Mouse (Mus musculus) embryonic facial prominence, embryonic 13.5 days (tissue): ENCODE data around the gene Dixdc1. TPM values are rescaled to one million over a fixed set of nuclear protein-coding genes. Genes with fewer than 3 reads are reported as not detected.

Experiments used
- ATAC-seq: fragments of 200-750 bp; cut with Nextera tagmentation; 2 replicates; pipeline ENCODE4 v1.8.0; 2017; ENCODE audit warnings: low read depth; ENCODE audit not compliant: insufficient number of reproducible peaks, insufficient read depth, low FRiP score, low TSS enrichment
- H3K27ac ChIP-seq: fragments of 300-500 bp; sonication (generic); 2 replicates; pipeline ENCODE4 v1.5.1; 2015; ENCODE audit warnings: moderate library complexity, mild to moderate bottlenecking, inconsistent platforms
- H3K27me3 ChIP-seq: fragments of 300-500 bp; sonication (generic); 2 replicates; pipeline ENCODE4 v1.6.1; 2015; ENCODE audit warnings: mild to moderate bottlenecking, inconsistent platforms
- H3K36me3 ChIP-seq: fragments of 300-500 bp; sonication (generic); 2 replicates; pipeline ENCODE4 v1.6.1; 2015; ENCODE audit warnings: mild to moderate bottlenecking, inconsistent platforms
- H3K4me1 ChIP-seq: fragments of 300-500 bp; sonication (generic); 2 replicates; pipeline ENCODE4 v1.6.1; 2015; ENCODE audit warnings: inconsistent platforms
- H3K4me2 ChIP-seq: fragments of 300-500 bp; sonication (generic); 2 replicates; pipeline ENCODE4 v1.6.1; 2015; ENCODE audit warnings: moderate library complexity, mild to moderate bottlenecking, inconsistent platforms
- H3K4me3 ChIP-seq: fragments of 300-500 bp; sonication (generic); 2 replicates; pipeline ENCODE4 v1.5.1; 2015; ENCODE audit warnings: mild to moderate bottlenecking, inconsistent platforms
- H3K9ac ChIP-seq: fragments of 300-500 bp; sonication (generic); 2 replicates; pipeline ENCODE4 v1.6.1; 2015; ENCODE audit warnings: mild to moderate bottlenecking, inconsistent platforms
- H3K9me3 ChIP-seq: fragments of 300-500 bp; sonication (generic); 2 replicates; pipeline ENCODE4 v1.6.1; 2016; ENCODE audit warnings: inconsistent platforms
- WGBS: fragments of 180-500 bp; shearing (Covaris S2); methylation state at CpG from one replicate; pipeline ENCODE4 v1.1.7; 2015; ENCODE audit warnings: mixed read lengths; 5-methylcytosine and 5-hydroxymethylcytosine counted together
- polyA plus RNA-seq: library from polyadenylated mRNA; unstranded; fragments of >200 nt; fragmentation: Nextera tagmentation; extraction: Ambion mirVana; gene quantifications from 2 replicates; pipeline ENCODE4 v1.2.1, GENCODE M21; 2015

Dixdc1 gene
- polyA plus RNA-seq, 1 experiment from 2014 or later, result 23.3 TPM

GRCm38 (mm10) chr9:50740867-50741784, 1.8 kb upstream of the Dixdc1 start:
- Histone ChIP-seq H3K4me2 (no peak overlapping the region), H3K27me3 (peaks cover 4% of the 10 kb centered on the region; the same call in 1 of the 2 replicates), H3K9ac (no peak overlapping the region), H3K27ac (no peak overlapping the region), H3K9me3 (no peaks in the 10 kb centered on the region), H3K4me1 (peaks cover 14% of the 10 kb centered on the region), H3K36me3 (no peaks in the 10 kb centered on the region), H3K4me3 (no peak overlapping the region)
- ATAC-seq, result no peak
- 75% methylated on average over 14 of the region's 14 CpGs for WGBS

GRCm38 (mm10) chr9:50734989-50735388, 4.3 kb downstream of the Dixdc1 start:
- no peak for ATAC-seq
- H3K27me3 ChIP-seq, result no peaks in the 10 kb centered on the region
- H3K4me2 ChIP-seq, result peak overlapping the region; percentile 29; the same call in 1 of the 2 replicates
- H3K9me3 ChIP-seq, result no peaks in the 10 kb centered on the region
- peaks cover 10% of the 10 kb centered on the region for H3K4me1 ChIP-seq
- 2% methylated on average over 9 of the region's 9 CpGs for WGBS
- no peak overlapping the region for H3K4me3 ChIP-seq
- no peak overlapping the region for H3K9ac ChIP-seq
- no peak overlapping the region for H3K27ac ChIP-seq
- H3K36me3 ChIP-seq, result no peaks in the 10 kb centered on the region

GRCm38 (mm10) chr9:50732560-50732959, 6.8 kb downstream of the Dixdc1 start:
- no peaks in the 10 kb centered on the region for H3K27me3 ChIP-seq
- no peak overlapping the region for H3K9ac ChIP-seq
- H3K4me1 ChIP-seq, result peaks cover 5% of the 10 kb centered on the region; the same call in 1 of the 2 replicates
- H3K27ac ChIP-seq, result no peak overlapping the region
- no peaks in the 10 kb centered on the region for H3K36me3 ChIP-seq
- no peak for ATAC-seq
- WGBS, result 35% methylated on average over 4 of the region's 4 CpGs
- H3K4me3 ChIP-seq, result no peak overlapping the region
- no peak overlapping the region for H3K4me2 ChIP-seq
- no peaks in the 10 kb centered on the region for H3K9me3 ChIP-seq

GRCm38 (mm10) chr9:50729600-50729999, 9.7 kb downstream of the Dixdc1 start:
- no peaks in the 10 kb centered on the region for H3K9me3 ChIP-seq
- WGBS, result 34% methylated on average over 4 of the region's 4 CpGs
- no peak overlapping the region for H3K9ac ChIP-seq
- no peak overlapping the region for H3K4me3 ChIP-seq
- ATAC-seq, result no peak
- no peaks in the 10 kb centered on the region for H3K27me3 ChIP-seq
- H3K36me3 ChIP-seq, result no peaks in the 10 kb centered on the region
- no peak overlapping the region for H3K27ac ChIP-seq
- peaks cover 29% of the 10 kb centered on the region for H3K4me1 ChIP-seq
- no peak overlapping the region for H3K4me2 ChIP-seq

GRCm38 (mm10) chr9:50727925-50728651, 11.2 kb downstream of the Dixdc1 start:
- no peaks in the 10 kb centered on the region for H3K36me3 ChIP-seq
- H3K9ac ChIP-seq, result peak overlapping the region; percentile 79
- under 1% methylated on average over 45 of the region's 45 CpGs for WGBS
- no peaks in the 10 kb centered on the region for H3K9me3 ChIP-seq
- peak overlapping the region; percentile 68 for H3K4me3 ChIP-seq
- ATAC-seq, result peak; percentile 87
- peak overlapping the region; percentile 82 for H3K4me2 ChIP-seq
- peaks cover 42% of the 10 kb centered on the region for H3K4me1 ChIP-seq
- no peaks in the 10 kb centered on the region for H3K27me3 ChIP-seq
- peak overlapping the region; percentile 83 for H3K27ac ChIP-seq

- ATAC-seq, result peak; percentile 10; the same call in 1 of the 2 replicates
- 2% methylated on average over 30 of the region's 30 CpGs for WGBS
Observed at GRCm38 (mm10) chr9:50727171-50727924, 12.0 kb downstream of the Dixdc1 start.

GRCm38 (mm10) chr9:50725921-50726590, 13.3 kb downstream of the Dixdc1 start:
- ATAC-seq, result no peak
- WGBS, result 11% methylated on average over 8 of the region's 8 CpGs
- Histone ChIP-seq H3K36me3 (no peaks in the 10 kb centered on the region), H3K27me3 (no peaks in the 10 kb centered on the region), H3K4me1 (peaks cover 54% of the 10 kb centered on the region), H3K4me3 (peak overlapping the region; percentile 68), H3K9ac (peak overlapping the region; percentile 46; the same call in 1 of the 2 replicates), H3K4me2 (peak overlapping the region; percentile 82), H3K9me3 (no peaks in the 10 kb centered on the region), H3K27ac (peak overlapping the region; percentile 83)

More at GRCm38 (mm10) chr9:50727171-50727924, 12.0 kb downstream of the Dixdc1 start:
- Histone ChIP-seq H3K27me3 (no peaks in the 10 kb centered on the region), H3K27ac (peak overlapping the region; percentile 83), H3K36me3 (no peaks in the 10 kb centered on the region), H3K4me3 (peak overlapping the region; percentile 68), H3K4me1 (peaks cover 48% of the 10 kb centered on the region), H3K9me3 (no peaks in the 10 kb centered on the region), H3K4me2 (peak overlapping the region; percentile 82), H3K9ac (peak overlapping the region; percentile 79)

- H3K9me3 ChIP-seq, result no peaks in the 10 kb centered on the region
- H3K4me2 ChIP-seq, result peak overlapping the region; percentile 82
- ATAC-seq, result no peak
- H3K9ac ChIP-seq, result peak overlapping the region; percentile 27; the same call in 1 of the 2 replicates
- no peaks in the 10 kb centered on the region for H3K27me3 ChIP-seq
- H3K27ac ChIP-seq, result peak overlapping the region; percentile 39; the same call in 1 of the 2 replicates
- WGBS, result 22% methylated on average over 3 of the region's 3 CpGs
- peaks cover 59% of the 10 kb centered on the region for H3K4me1 ChIP-seq
- H3K36me3 ChIP-seq, result no peaks in the 10 kb centered on the region
- H3K4me3 ChIP-seq, result no peak overlapping the region
Observed at GRCm38 (mm10) chr9:50724661-50725330, 14.5 kb downstream of the Dixdc1 start.

GRCm38 (mm10) chr9:50724147-50724546, 15.2 kb downstream of the Dixdc1 start:
- H3K36me3 ChIP-seq, result no peaks in the 10 kb centered on the region
- peak overlapping the region; percentile 39; the same call in 1 of the 2 replicates for H3K27ac ChIP-seq
- no peaks in the 10 kb centered on the region for H3K27me3 ChIP-seq
- H3K4me3 ChIP-seq, result no peak overlapping the region
- H3K4me2 ChIP-seq, result peak overlapping the region; percentile 82
- peaks cover 59% of the 10 kb centered on the region for H3K4me1 ChIP-seq
- 0 out of 2 replicates have a peak overlapping the region, but pooled peaks have one; percentile 27 for H3K9ac ChIP-seq
- 71% methylated on average over 2 of the region's 2 CpGs for WGBS
- no peak for ATAC-seq
- no peaks in the 10 kb centered on the region for H3K9me3 ChIP-seq

- WGBS, result 47% methylated on average over 7 of the region's 7 CpGs
- Histone ChIP-seq H3K27ac (peak overlapping the region; percentile 64), H3K4me2 (peak overlapping the region; percentile 34; the same call in 1 of the 2 replicates), H3K9me3 (no peaks in the 10 kb centered on the region), H3K4me1 (peaks cover 56% of the 10 kb centered on the region), H3K27me3 (no peaks in the 10 kb centered on the region), H3K9ac (no peak overlapping the region), H3K36me3 (no peaks in the 10 kb centered on the region), H3K4me3 (no peak overlapping the region)
- ATAC-seq, result no peak
Observed at GRCm38 (mm10) chr9:50723406-50723805, 15.9 kb downstream of the Dixdc1 start.
